Mouse (Mus musculus) ES-Bruce4 (cell line): ENCODE measurements around the gene Plxdc2. TPM values are rescaled to one million over a fixed set of nuclear protein-coding genes. Genes with fewer than 3 reads are reported as not detected.
"Not testable (repeated sequence)": the region's sequence is repeated elsewhere in the genome, so short reads cannot be mapped to it uniquely, and the experiment has no call there.

ENCODE experiments used
- H3K27ac ChIP-seq: 2 replicates; pipeline ENCODE4 v1.5.1; 2012; ENCODE audit warnings: low read length, inconsistent platforms; ENCODE audit not compliant: insufficient read depth
- H3K27me3 ChIP-seq: 2 replicates; pipeline ENCODE4 v1.6.1; 2012; ENCODE audit warnings: mild to moderate bottlenecking, low read length, inconsistent platforms; ENCODE audit not compliant: control insufficient read depth, poor library complexity, insufficient read depth, severe bottlenecking
- H3K36me3 ChIP-seq: 2 replicates; pipeline ENCODE4 v1.6.1; 2012; ENCODE audit warnings: inconsistent platforms, mild to moderate bottlenecking, low read length, moderate library complexity; ENCODE audit not compliant: control insufficient read depth, poor library complexity, insufficient read depth, severe bottlenecking
- H3K4me1 ChIP-seq: one replicate; pipeline ENCODE4 v1.8.1; 2011; ENCODE audit warnings: low read length; ENCODE audit not compliant: control insufficient read depth, insufficient read depth
- H3K4me3 ChIP-seq: 2 replicates; pipeline ENCODE4 v1.5.1; 2011; ENCODE audit warnings: low read depth, mild to moderate bottlenecking, low read length
- H3K9ac ChIP-seq: 2 replicates; pipeline ENCODE4 v1.6.1; 2012; ENCODE audit warnings: low read depth, mild to moderate bottlenecking, inconsistent platforms; ENCODE audit not compliant: poor library complexity, severe bottlenecking
- H3K9me3 ChIP-seq: replicated peaks from 2 replicates; pipeline ENCODE4 v1.6.1; 2012; ENCODE audit warnings: mild to moderate bottlenecking, low read length, inconsistent platforms; ENCODE audit not compliant: control insufficient read depth, poor library complexity, insufficient read depth, severe bottlenecking
- CTCF ChIP-seq: IDR thresholded peaks from one replicate; pipeline ENCODE4 v1.8.1; 2011; ENCODE audit warnings: low read depth, low read length
- EP300 ChIP-seq: IDR thresholded peaks from 2 replicates; pipeline ENCODE4 v1.6.1; 2011; ENCODE audit warnings: low read depth, low read length; ENCODE audit not compliant: insufficient read depth
- POLR2A ChIP-seq: IDR thresholded peaks from one replicate; pipeline ENCODE4 v1.8.1; 2011; ENCODE audit warnings: low read length; ENCODE audit not compliant: insufficient read depth
- polyA plus RNA-seq: library from polyadenylated mRNA; stranded (reverse); fragments of >200 nt; gene quantifications from 2 replicates; pipeline ENCODE4 v1.2.4, GENCODE M21; 2011; ENCODE audit warnings: low read depth; ENCODE audit not compliant: missing spikeins, insufficient read depth, insufficient read length

Gene Plxdc2
- polyA plus RNA-seq, 1 experiment: 20.0 TPM

- H3K36me3 ChIP-seq: no peaks in the 10 kb centered on the region
- no peaks in the 10 kb centered on the region for H3K9me3 ChIP-seq
- no peak for TF ChIP-seq EP300
- TF ChIP-seq POLR2A: no peak
- no peak for TF ChIP-seq CTCF
- H3K4me3 ChIP-seq: no peak overlapping the region
- no peaks in the 10 kb centered on the region for H3K4me1 ChIP-seq
- H3K27ac ChIP-seq: no peak overlapping the region
- no peak overlapping the region for H3K9ac ChIP-seq
- H3K27me3 ChIP-seq: no peaks in the 10 kb centered on the region
Measured at GRCm38 (mm10) chr2:16749302-16749909, 393.3 kb downstream of the Plxdc2 start.

- TF ChIP-seq CTCF (no peak), POLR2A (no peak), EP300 (no peak)
- Histone ChIP-seq H3K27me3 (no peaks in the 10 kb centered on the region; the same call in 1 of the 2 replicates), H3K36me3 (no peaks in the 10 kb centered on the region), H3K4me1 (no peaks in the 10 kb centered on the region), H3K4me3 (no peak overlapping the region), H3K9ac (no peak overlapping the region), H3K27ac (no peak overlapping the region), H3K9me3 (no peaks in the 10 kb centered on the region)
Measured at GRCm38 (mm10) chr2:16757158-16757557, 401.1 kb downstream of the Plxdc2 start.

GRCm38 (mm10) chr2:16759766-16760165 is 403.7 kb downstream of the Plxdc2 start:
- TF ChIP-seq CTCF (no peak), POLR2A (no peak), EP300 (no peak)

GRCm38 (mm10) chr2:16769149-16769548 is 413.0 kb downstream of the Plxdc2 start:
- not testable (repeated sequence) for H3K27me3 ChIP-seq, H3K9me3 ChIP-seq, H3K27ac ChIP-seq, H3K4me1 ChIP-seq, H3K36me3 ChIP-seq, H3K9ac ChIP-seq
- H3K4me3 ChIP-seq: peak overlapping the region; percentile 25; the same call in 1 of the 2 replicates

More at GRCm38 (mm10) chr2:16759766-16760165, 403.7 kb downstream of the Plxdc2 start:
- H3K27me3 ChIP-seq: no peaks in the 10 kb centered on the region; the same call in 1 of the 2 replicates
- H3K36me3 ChIP-seq: no peaks in the 10 kb centered on the region
- H3K27ac ChIP-seq: no peak overlapping the region
- no peak overlapping the region for H3K9ac ChIP-seq
- no peaks in the 10 kb centered on the region for H3K9me3 ChIP-seq
- H3K4me3 ChIP-seq: no peak overlapping the region
- no peaks in the 10 kb centered on the region for H3K4me1 ChIP-seq

- Histone ChIP-seq H3K4me3 (no peak overlapping the region), H3K27ac (no peak overlapping the region), H3K4me1 (no peaks in the 10 kb centered on the region), H3K36me3 (no peaks in the 10 kb centered on the region), H3K9ac (no peak overlapping the region), H3K9me3 (no peaks in the 10 kb centered on the region; the same call in 1 of the 2 replicates), H3K27me3 (no peaks in the 10 kb centered on the region)
- no peak for TF ChIP-seq EP300
- TF ChIP-seq CTCF: no peak
- TF ChIP-seq POLR2A: no peak
Measured at GRCm38 (mm10) chr2:16773398-16774113, 417.5 kb downstream of the Plxdc2 start.

- H3K27me3 ChIP-seq: no peaks in the 10 kb centered on the region
- TF ChIP-seq POLR2A: no peak
- TF ChIP-seq CTCF: no peak
- no peak for TF ChIP-seq EP300
- H3K27ac ChIP-seq: no peak overlapping the region
- H3K9ac ChIP-seq: no peak overlapping the region
- no peaks in the 10 kb centered on the region for H3K36me3 ChIP-seq
- no peaks in the 10 kb centered on the region for H3K4me1 ChIP-seq
- H3K4me3 ChIP-seq: no peak overlapping the region
- H3K9me3 ChIP-seq: peaks cover under 1% of the 10 kb centered on the region
Measured at GRCm38 (mm10) chr2:16774114-16774433, 418.0 kb downstream of the Plxdc2 start.
